Mouse (Mus musculus) adrenal gland, adult 10 weeks (tissue): Measurements from ENCODE around the gene Cpne2. TPM values are rescaled to one million over a fixed set of nuclear protein-coding genes. Genes with fewer than 3 reads are reported as not detected.

Experiments used
- polyA plus RNA-seq: library from polyadenylated mRNA; stranded (reverse); fragments of 350-450 nt; fragmentation: Illumina TruSeq; extraction: RNeasy Lipid Tissue Mini Kit (QIAGEN cat#74804); gene quantifications from one replicate; pipeline ENCODE4 v1.2.3, GENCODE M21; 2014; ENCODE audit warnings: low read depth, low replicate concordance

Cpne2 gene
- polyA plus RNA-seq = 7.1 TPM

GRCm38 (mm10) chr8:94532873-94533671 is at the start of gene Cpne2:
Cpne2 (plus strand) TSS chr8:94532990.

GRCm38 (mm10) chr8:94601607-94602385 is 69.0 kb downstream of the Cpne2 start, which contains the start of the genes Rspry1 and Fam192a:
Rspry1 (plus strand) TSS chr8:94601937.
Fam192a (minus strand) TSS chr8:94601997.

Other genes with a start within 250 kb of the Cpne2 start
- not detected for gene Slc12a3, start 203.8 kb upstream of the Cpne2 start, polyA plus RNA-seq
- gene Herpud1, start 146.6 kb upstream of the Cpne2 start, polyA plus RNA-seq = 74.9 TPM
- gene Nlrc5, start 98.6 kb upstream of the Cpne2 start, polyA plus RNA-seq = 7.6 TPM
- gene Rspry1, start 68.9 kb downstream of the Cpne2 start, polyA plus RNA-seq = 47.7 TPM
- 66.5 TPM for gene Fam192a, start 69.0 kb downstream of the Cpne2 start, polyA plus RNA-seq
- 303 TPM for gene Arl2bp, start 133.6 kb downstream of the Cpne2 start, polyA plus RNA-seq
- not detected for gene Pllp, start 163.3 kb downstream of the Cpne2 start, polyA plus RNA-seq
- not detected for gene Ccl22, start 212.6 kb downstream of the Cpne2 start, polyA plus RNA-seq
- gene Cx3cl1, start 239.0 kb downstream of the Cpne2 start, polyA plus RNA-seq = 2.1 TPM